ENCODE assay signal across 9 mouse cellular contexts in genomic region chr14:54592319-54592934, GRCm38 (mm10). TPM values are rescaled to one million over a fixed set of nuclear protein-coding genes. Genes with fewer than 3 reads are reported as not detected.
DNase-seq lines count a peak whose midpoint lies in the region; ATAC-seq lines count a peak whose summit lies in the region.
"Had no signal": no experiment of that assay in that cellular context is flagged by ENCODE, and none has a peak within 500 bp of the region (broad histone marks: within the 10 kb centered on the region; RNA-seq: fewer than 3 reads in every experiment).

No protein-coding gene starts in this region.

- H3K4me2 ChIP-seq in neural tube, embryonic 15.5 days = no peak overlapping the region

- ATAC-seq in neural tube, embryonic 15.5 days (ENCODE audit: low FRiP score) = peak; percentile 60

- H3K9me3 ChIP-seq in neural tube, embryonic 15.5 days (replicated peaks) = no peaks in the 10 kb centered on the region

- peak overlapping the region; percentile 14; the same call in 1 of the 2 replicates for H3K9ac ChIP-seq in neural tube, embryonic 15.5 days (replicated peaks)

- no peaks in the 10 kb centered on the region for H3K27me3 ChIP-seq in neural tube, embryonic 15.5 days (replicated peaks)

- intact Hi-C loops in left cerebral cortex, postnatal 14 days (cut with DNase I) = no loop called here

- H3K27ac ChIP-seq in neural tube, embryonic 15.5 days (replicated peaks) = peak overlapping the region; percentile 74

- WGBS in neural tube, embryonic 15.5 days = 30% methylated on average over 10 of the region's 10 CpGs

- DNase-seq in cerebellum, postnatal 10 days = peak; percentile 66 to 68
- no peak for DNase-seq in cerebellum, adult 11-12 months
- DNase-seq in right cerebral cortex, adult 2 months (ENCODE audit: low spot score in 2 of 2) = peak; percentile 59 to 65
- no peak for DNase-seq in right cerebral cortex, postnatal 14 days
- DNase-seq in left cerebral cortex, postnatal 14 days (ENCODE audit: low spot score in 2 of 2) = peak; percentile 65 to 75
- no peak for DNase-seq in cerebellum, adult 8-10 months
- no peak for DNase-seq in cerebellum, adult 9-11 months

- peaks cover 7% of the 10 kb centered on the region; the same call in 1 of the 2 replicates for H3K36me3 ChIP-seq in neural tube, embryonic 15.5 days

- peaks cover 9% of the 10 kb centered on the region for H3K4me1 ChIP-seq in neural tube, embryonic 15.5 days

- H3K4me3 ChIP-seq in neural tube, embryonic 15.5 days (replicated peaks) = no peak overlapping the region

RNA-seq across cellular contexts. Expression of gene 4931414P19Rik, which starts 13.4 kb away (rescaled TPM):
- 1 to 10 TPM; 4.4 to 7.4 TPM for total RNA-seq in left cerebral cortex, postnatal 14 days (2021)
- polyA plus RNA-seq in neural tube, embryonic 15.5 days (2015; fragmentation: Nextera tagmentation; extraction: Ambion mirVana) = 4.4 and 6.5 TPM in 2 replicates

RNA-seq across cellular contexts. Expression of gene Ajuba, which starts 15.1 kb away (rescaled TPM):
- total RNA-seq in left cerebral cortex, postnatal 14 days (2021) = 1 to 10 TPM; 2.7 to 3.1 TPM
- 6.1 and 12.9 TPM in 2 replicates for polyA plus RNA-seq in neural tube, embryonic 15.5 days (2015; fragmentation: Nextera tagmentation; extraction: Ambion mirVana)

RNA-seq across cellular contexts. Expression of gene Psmb5, which starts 25.4 kb away (rescaled TPM):
- total RNA-seq in left cerebral cortex, postnatal 14 days (2021) = 100 to 1,000 TPM; 185 to 188 TPM
- polyA plus RNA-seq in neural tube, embryonic 15.5 days (2015; fragmentation: Nextera tagmentation; extraction: Ambion mirVana) = 446 and 448 TPM in 2 replicates

RNA-seq across cellular contexts. Expression of gene Psmb11, which starts 28.8 kb away (rescaled TPM):
- total RNA-seq in left cerebral cortex, postnatal 14 days (2021) = under 1 TPM in 1 of 2 experiments, not detected in 1; 0.30 TPM
- 0.04 and 27.8 TPM in 2 replicates for polyA plus RNA-seq in neural tube, embryonic 15.5 days (2015; fragmentation: Nextera tagmentation; extraction: Ambion mirVana)
- polyA plus RNA-seq: embryonic facial prominence, embryonic 11.5 days had no signal

RNA-seq across cellular contexts. Expression of gene Haus4, which starts 38.0 kb away (rescaled TPM):
- 1 to 10 TPM; 2.4 to 4.9 TPM for total RNA-seq in left cerebral cortex, postnatal 14 days (2021)
- polyA plus RNA-seq in neural tube, embryonic 15.5 days (2015; fragmentation: Nextera tagmentation; extraction: Ambion mirVana) = 20.5 and 34.8 TPM in 2 replicates

Comparison
In these comparisons a context has a peak if more than half of its experiments do, and no peak if none do; other contexts are left out.
1. DNase-seq: peak in cerebellum, postnatal 10 days (2 of 2), right cerebral cortex, adult 2 months (2 of 2) and left cerebral cortex, postnatal 14 days (2 of 2); none in cerebellum, adult 11-12 months (single experiment), right cerebral cortex, postnatal 14 days (single experiment), cerebellum, adult 8-10 months (single experiment) and cerebellum, adult 9-11 months (single experiment).